Mouse (Mus musculus): Measurements from ENCODE around the gene Foxn1. TPM values are rescaled to one million over a fixed set of nuclear protein-coding genes. Genes with fewer than 3 reads are reported as not detected.

Gene Foxn1
- polyA plus RNA-seq, 1 experiment from 2014 or later, result not detected

- Histone ChIP-seq H3K4me2 (ENCODE audit: low read depth, low read length) (no peak overlapping the region), H3K9me3 (ENCODE audit: control insufficient read depth, low read length) (no peaks in the 10 kb centered on the region), H3K27me3 (replicated peaks; ENCODE audit: control insufficient read depth, insufficient read depth, low read length) (no peaks in the 10 kb centered on the region), H3K9ac (ENCODE audit: low read depth, low read length) (no peak overlapping the region), H3K27ac (ENCODE audit: low read length) (peak overlapping the region; percentile 86), H3K4me3 (ENCODE audit: low read length) (no peak overlapping the region), H3K36me3 (ENCODE audit: control insufficient read depth, insufficient read depth, low read length) (no peaks in the 10 kb centered on the region), H3K4me1 (ENCODE audit: control insufficient read depth, insufficient read depth, low read length) (peaks cover 14% of the 10 kb centered on the region)
- ATAC-seq, result peak; percentile 74
- 54% methylated on average over 6 of the region's 6 CpGs for WGBS
These were observed 15.7 kb upstream of the Foxn1 start for GRCm38 (mm10) chr11:78402062-78402461.

- Histone ChIP-seq H3K4me1 (ENCODE audit: control insufficient read depth, insufficient read depth, low read length) (peaks cover 18% of the 10 kb centered on the region), H3K27me3 (replicated peaks; ENCODE audit: control insufficient read depth, insufficient read depth, low read length) (no peaks in the 10 kb centered on the region), H3K27ac (ENCODE audit: low read length) (peak overlapping the region; percentile 91), H3K4me2 (ENCODE audit: low read depth, low read length) (no peak overlapping the region), H3K9me3 (ENCODE audit: control insufficient read depth, low read length) (no peaks in the 10 kb centered on the region), H3K9ac (ENCODE audit: low read depth, low read length) (peak overlapping the region; percentile 56; the same call in 1 of the 2 replicates), H3K36me3 (ENCODE audit: control insufficient read depth, insufficient read depth, low read length) (no peaks in the 10 kb centered on the region), H3K4me3 (ENCODE audit: low read length) (no peak overlapping the region)
- 53% methylated on average over 3 of the region's 3 CpGs for WGBS
- ATAC-seq, result peak; percentile 78
These were observed 15.1 kb upstream of the Foxn1 start for GRCm38 (mm10) chr11:78401469-78401868.

GRCm38 (mm10) chr11:78400936-78401335 is 14.6 kb upstream of the Foxn1 start:
- H3K4me2 ChIP-seq (ENCODE audit: low read depth, low read length), result no peak overlapping the region
- peak overlapping the region; percentile 91 for H3K27ac ChIP-seq (ENCODE audit: low read length)
- 59% methylated on average over 3 of the region's 3 CpGs for WGBS
- H3K9ac ChIP-seq (ENCODE audit: low read depth, low read length), result peak overlapping the region; percentile 56
- ATAC-seq, result 0 out of 2 replicates have a peak, but pooled peaks have one; percentile 2
- H3K4me1 ChIP-seq (ENCODE audit: control insufficient read depth, insufficient read depth, low read length), result peaks cover 18% of the 10 kb centered on the region
- no peaks in the 10 kb centered on the region for H3K36me3 ChIP-seq (ENCODE audit: control insufficient read depth, insufficient read depth, low read length)
- no peaks in the 10 kb centered on the region for H3K9me3 ChIP-seq (ENCODE audit: control insufficient read depth, low read length)
- H3K4me3 ChIP-seq (ENCODE audit: low read length), result no peak overlapping the region
- H3K27me3 ChIP-seq (replicated peaks; ENCODE audit: control insufficient read depth, insufficient read depth, low read length), result no peaks in the 10 kb centered on the region

GRCm38 (mm10) chr11:78399680-78400079 is 13.3 kb upstream of the Foxn1 start:
- H3K4me2 ChIP-seq (ENCODE audit: low read depth, low read length), result 0 out of 2 replicates have a peak overlapping the region, but pooled peaks have one; percentile 1
- no peak overlapping the region for H3K4me3 ChIP-seq (ENCODE audit: low read length)
- no peaks in the 10 kb centered on the region for H3K36me3 ChIP-seq (ENCODE audit: control insufficient read depth, insufficient read depth, low read length)
- peak overlapping the region; percentile 56; the same call in 1 of the 2 replicates for H3K9ac ChIP-seq (ENCODE audit: low read depth, low read length)
- no peaks in the 10 kb centered on the region for H3K27me3 ChIP-seq (replicated peaks; ENCODE audit: control insufficient read depth, insufficient read depth, low read length)
- H3K27ac ChIP-seq (ENCODE audit: low read length), result peak overlapping the region; percentile 91; the same call in 1 of the 2 replicates
- H3K4me1 ChIP-seq (ENCODE audit: control insufficient read depth, insufficient read depth, low read length), result peaks cover 18% of the 10 kb centered on the region
- no peaks in the 10 kb centered on the region for H3K9me3 ChIP-seq (ENCODE audit: control insufficient read depth, low read length)
- ATAC-seq, result no peak
- 15% methylated on average over 8 of the region's 8 CpGs for WGBS

GRCm38 (mm10) chr11:78398212-78398611 is 11.9 kb upstream of the Foxn1 start:
- no peak overlapping the region for H3K4me3 ChIP-seq (ENCODE audit: low read length)
- H3K9ac ChIP-seq (ENCODE audit: low read depth, low read length), result no peak overlapping the region
- H3K27ac ChIP-seq (ENCODE audit: low read length), result no peak overlapping the region
- no peaks in the 10 kb centered on the region for H3K27me3 ChIP-seq (replicated peaks; ENCODE audit: control insufficient read depth, insufficient read depth, low read length)
- no peaks in the 10 kb centered on the region for H3K36me3 ChIP-seq (ENCODE audit: control insufficient read depth, insufficient read depth, low read length)
- no peaks in the 10 kb centered on the region for H3K9me3 ChIP-seq (ENCODE audit: control insufficient read depth, low read length)
- H3K4me1 ChIP-seq (ENCODE audit: control insufficient read depth, insufficient read depth, low read length), result peaks cover 18% of the 10 kb centered on the region
- WGBS, result 82% methylated on average over 6 of the region's 6 CpGs
- no peak overlapping the region for H3K4me2 ChIP-seq (ENCODE audit: low read depth, low read length)
- no peak for ATAC-seq

- peak; percentile 25; the same call in 1 of the 2 replicates for ATAC-seq
- WGBS, result 11% methylated on average over 18 of the region's 18 CpGs
- Histone ChIP-seq H3K4me3 (ENCODE audit: low read length) (no peak overlapping the region), H3K9me3 (ENCODE audit: control insufficient read depth, low read length) (no peaks in the 10 kb centered on the region), H3K4me1 (ENCODE audit: control insufficient read depth, insufficient read depth, low read length) (peaks cover 18% of the 10 kb centered on the region), H3K4me2 (ENCODE audit: low read depth, low read length) (peak overlapping the region; percentile 32), H3K27me3 (replicated peaks; ENCODE audit: control insufficient read depth, insufficient read depth, low read length) (no peaks in the 10 kb centered on the region), H3K36me3 (ENCODE audit: control insufficient read depth, insufficient read depth, low read length) (no peaks in the 10 kb centered on the region), H3K9ac (ENCODE audit: low read depth, low read length) (peak overlapping the region; percentile 50), H3K27ac (ENCODE audit: low read length) (peak overlapping the region; percentile 33; the same call in 1 of the 2 replicates)
These were observed 11.0 kb upstream of the Foxn1 start for GRCm38 (mm10) chr11:78397397-78397796.

GRCm38 (mm10) chr11:78396950-78397349 is 10.6 kb upstream of the Foxn1 start:
- Histone ChIP-seq H3K27ac (ENCODE audit: low read length) (peak overlapping the region; percentile 33; the same call in 1 of the 2 replicates), H3K9me3 (ENCODE audit: control insufficient read depth, low read length) (no peaks in the 10 kb centered on the region), H3K27me3 (replicated peaks; ENCODE audit: control insufficient read depth, insufficient read depth, low read length) (no peaks in the 10 kb centered on the region), H3K36me3 (ENCODE audit: control insufficient read depth, insufficient read depth, low read length) (no peaks in the 10 kb centered on the region), H3K4me1 (ENCODE audit: control insufficient read depth, insufficient read depth, low read length) (peaks cover 18% of the 10 kb centered on the region), H3K4me2 (ENCODE audit: low read depth, low read length) (peak overlapping the region; percentile 32), H3K4me3 (ENCODE audit: low read length) (no peak overlapping the region), H3K9ac (ENCODE audit: low read depth, low read length) (peak overlapping the region; percentile 50)
- WGBS, result 37% methylated on average over 11 of the region's 11 CpGs
- peak; percentile 5; the same call in 1 of the 2 replicates for ATAC-seq

GRCm38 (mm10) chr11:78392728-78393127 is 6.4 kb upstream of the Foxn1 start:
- H3K9ac ChIP-seq (ENCODE audit: low read depth, low read length), result no peak overlapping the region
- no peak overlapping the region for H3K27ac ChIP-seq (ENCODE audit: low read length)
- no peaks in the 10 kb centered on the region for H3K27me3 ChIP-seq (replicated peaks; ENCODE audit: control insufficient read depth, insufficient read depth, low read length)
- H3K4me2 ChIP-seq (ENCODE audit: low read depth, low read length), result no peak overlapping the region
- WGBS, result 58% methylated on average over 3 of the region's 3 CpGs
- no peak for ATAC-seq
- H3K4me3 ChIP-seq (ENCODE audit: low read length), result no peak overlapping the region
- H3K9me3 ChIP-seq (ENCODE audit: control insufficient read depth, low read length), result no peaks in the 10 kb centered on the region
- H3K36me3 ChIP-seq (ENCODE audit: control insufficient read depth, insufficient read depth, low read length), result no peaks in the 10 kb centered on the region
- H3K4me1 ChIP-seq (ENCODE audit: control insufficient read depth, insufficient read depth, low read length), result peaks cover 4% of the 10 kb centered on the region; the same call in 1 of the 2 replicates

- WGBS, result 84% methylated on average over 10 of the region's 10 CpGs
- no peak for ATAC-seq
- Histone ChIP-seq H3K4me1 (ENCODE audit: control insufficient read depth, insufficient read depth, low read length) (no peaks in the 10 kb centered on the region), H3K36me3 (ENCODE audit: control insufficient read depth, insufficient read depth, low read length) (no peaks in the 10 kb centered on the region), H3K9ac (ENCODE audit: low read depth, low read length) (no peak overlapping the region), H3K4me3 (ENCODE audit: low read length) (no peak overlapping the region), H3K4me2 (ENCODE audit: low read depth, low read length) (no peak overlapping the region), H3K9me3 (ENCODE audit: control insufficient read depth, low read length) (no peaks in the 10 kb centered on the region), H3K27ac (ENCODE audit: low read length) (no peak overlapping the region), H3K27me3 (replicated peaks; ENCODE audit: control insufficient read depth, insufficient read depth, low read length) (no peaks in the 10 kb centered on the region)
These were observed 582 bp downstream of the Foxn1 start for GRCm38 (mm10) chr11:78385776-78386175.

- ATAC-seq, result no peak
- Histone ChIP-seq H3K9me3 (ENCODE audit: control insufficient read depth, low read length) (no peaks in the 10 kb centered on the region), H3K27me3 (replicated peaks; ENCODE audit: control insufficient read depth, insufficient read depth, low read length) (no peaks in the 10 kb centered on the region), H3K4me2 (ENCODE audit: low read depth, low read length) (no peak overlapping the region), H3K36me3 (ENCODE audit: control insufficient read depth, insufficient read depth, low read length) (no peaks in the 10 kb centered on the region), H3K4me3 (ENCODE audit: low read length) (no peak overlapping the region), H3K4me1 (ENCODE audit: control insufficient read depth, insufficient read depth, low read length) (peaks cover 5% of the 10 kb centered on the region; the same call in 1 of the 2 replicates), H3K27ac (ENCODE audit: low read length) (no peak overlapping the region), H3K9ac (ENCODE audit: low read depth, low read length) (no peak overlapping the region)
- WGBS, result 41% methylated on average over 5 of the region's 5 CpGs
These were observed 3.7 kb downstream of the Foxn1 start for GRCm38 (mm10) chr11:78382701-78383100.
